Mouse (Mus musculus) lung, adult 10 weeks (tissue): ENCODE measurements around the gene Snrpd3. TPM values are rescaled to one million over a fixed set of nuclear protein-coding genes. Genes with fewer than 3 reads are reported as not detected.

ENCODE experiments used
- polyA plus RNA-seq: library from polyadenylated mRNA; stranded (reverse); fragments of 350-450 nt; fragmentation: Illumina TruSeq; extraction: RNeasy Lipid Tissue Mini Kit (QIAGEN cat#74804); gene quantifications from one replicate; pipeline ENCODE4 v1.2.3, GENCODE M21; 2014; ENCODE audit warnings: low read depth, low replicate concordance; ENCODE audit not compliant: insufficient read depth

Snrpd3 gene
- polyA plus RNA-seq, result 68.0 TPM

GRCm38 (mm10) chr10:75517073-75517757, at the start of gene Snrpd3:
Snrpd3 (plus strand) TSS chr10:75517551.

GRCm38 (mm10) chr10:75517758-75518143, 400 bp downstream of the Snrpd3 start, which contains the start of gene Gucd1:
Gucd1 (minus strand) TSS chr10:75517972.

DNA sequence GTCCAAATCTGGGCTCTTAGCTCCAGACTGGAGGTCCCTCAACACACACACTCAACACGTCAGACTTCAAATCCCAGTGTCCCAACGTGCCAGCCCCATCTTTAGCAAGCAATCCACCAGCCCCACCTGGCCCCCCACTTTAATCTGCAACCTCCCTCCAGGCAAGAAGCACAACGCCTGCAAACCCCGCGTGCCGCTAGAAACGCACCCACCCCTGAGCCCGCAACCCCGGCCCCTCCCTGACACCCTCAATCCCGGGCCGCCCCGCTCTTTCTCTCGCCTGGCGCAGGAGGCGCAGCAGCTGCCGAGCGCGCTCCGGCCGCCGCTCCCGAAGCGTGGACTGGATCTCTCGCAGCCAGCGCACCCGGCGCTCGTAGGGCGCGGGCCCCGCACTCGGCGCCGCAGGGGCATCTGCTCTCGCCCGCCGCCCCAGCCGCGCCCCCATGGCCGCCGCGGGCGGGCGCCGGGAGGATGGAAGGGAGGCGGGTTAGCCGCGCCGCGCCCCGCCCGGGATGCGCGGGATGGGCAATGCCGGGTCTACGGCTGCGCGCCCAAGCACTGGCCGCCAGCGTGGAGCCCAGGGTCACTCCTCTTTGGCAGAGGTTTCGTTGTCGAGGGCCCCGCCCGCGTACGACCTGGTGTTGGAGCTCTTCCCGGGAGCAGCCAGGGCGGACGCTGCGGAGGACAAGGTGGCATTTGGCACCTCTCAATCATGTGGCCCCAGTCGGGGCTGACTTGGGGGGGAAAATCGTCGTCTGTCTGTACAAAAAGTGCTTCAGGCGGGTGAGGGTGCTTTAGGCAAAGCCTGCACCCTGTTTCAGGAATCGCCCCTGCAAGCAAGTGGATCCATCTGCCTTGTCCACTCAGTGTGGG, 42.6 kb downstream of the Snrpd3 start, which contains the start of gene Lrrc75b:
TSS of gene Lrrc75b (minus strand) at position 655 of the 873 bp plus-strand sequence.

DNA sequence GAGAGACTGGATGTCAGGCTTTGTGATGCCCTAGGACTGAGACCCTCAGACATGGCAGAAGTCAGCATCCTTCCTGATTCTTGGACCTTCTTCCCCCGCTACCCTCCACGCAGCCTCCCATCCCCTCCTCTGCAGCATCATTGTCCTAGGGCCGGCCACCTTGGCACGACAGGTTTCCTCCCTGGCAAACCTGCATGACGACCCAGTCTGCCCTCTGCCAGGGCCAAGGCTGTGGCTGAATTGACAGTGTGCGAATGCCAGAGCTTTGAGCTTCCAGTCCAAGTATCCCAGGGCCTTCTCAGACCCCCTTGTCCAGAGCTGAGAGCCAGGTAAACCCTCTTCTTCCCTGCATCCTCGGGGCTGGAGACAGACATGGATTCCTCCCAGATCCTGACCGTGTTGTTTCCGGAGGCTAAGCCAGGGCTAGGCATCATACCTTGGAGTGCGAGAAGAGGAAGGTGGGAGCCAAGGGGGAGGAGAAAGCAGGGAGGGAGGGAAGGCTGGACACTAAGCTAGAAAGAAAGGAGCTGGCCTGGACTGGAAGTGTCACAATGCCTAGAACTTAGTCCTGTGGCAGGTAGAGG, 43.8 kb downstream of the Snrpd3 start, which contains the start of gene Ggt1:
TSS of gene Ggt1 (plus strand) at position 534 of the 584 bp plus-strand sequence.

Other genes starting within 250 kb of the Snrpd3 start
- gene Adora2a, start 200.7 kb upstream of the Snrpd3 start, polyA plus RNA-seq, result 3.3 TPM
- 0.68 TPM for gene Upb1, start 116.4 kb upstream of the Snrpd3 start, polyA plus RNA-seq
- gene Gucd1, start 421 bp downstream of the Snrpd3 start, polyA plus RNA-seq, result 14.2 TPM
- gene Lrrc75b, start 42.8 kb downstream of the Snrpd3 start, polyA plus RNA-seq, result 0.25 TPM
- gene Ggt1, start 44.1 kb downstream of the Snrpd3 start, polyA plus RNA-seq, result 1.7 TPM
- 5.4 TPM for gene Ggt5, start 71.8 kb downstream of the Snrpd3 start, polyA plus RNA-seq
- gene Susd2, start 126.5 kb downstream of the Snrpd3 start, polyA plus RNA-seq, result 4.7 TPM
- 11.5 TPM for gene Cabin1, start 246.8 kb downstream of the Snrpd3 start, polyA plus RNA-seq